Mouse (Mus musculus) spleen, postnatal 4 days (tissue): Measurements from ENCODE around the gene Scaf1.
A peak's percentile ranks its signal among the peaks of the same experiment; 100 is the strongest.

Source experiments
- DNase-seq, 2 experiments: peaks; one replicate each; pipeline ENCODE4 v3.0.0; 2022; ENCODE audit warnings: low spot score in 2 of 2

The Scaf1 gene

GRCm38 (mm10) chr7:45015344-45015956, 713 bp downstream of the Scaf1 start:
- DNase-seq, result no peak

- peak in 1 of 2 experiments; percentile 53 for DNase-seq
These were observed 2.1 kb downstream of the Scaf1 start for GRCm38 (mm10) chr7:45014096-45014451.

GRCm38 (mm10) chr7:45013366-45014095, 2.6 kb downstream of the Scaf1 start:
- DNase-seq, result peak in 1 of 2 experiments; percentile 58

GRCm38 (mm10) chr7:45012824-45013223, 3.3 kb downstream of the Scaf1 start:
- DNase-seq, result peak in 1 of 2 experiments; percentile 56

- peak in 1 of 2 experiments; percentile 53 for DNase-seq
These were observed 4.2 kb downstream of the Scaf1 start for GRCm38 (mm10) chr7:45012011-45012410.

GRCm38 (mm10) chr7:45008411-45008810, 7.8 kb downstream of the Scaf1 start:
- peak; percentile 12 to 61 for DNase-seq

GRCm38 (mm10) chr7:45007846-45008245, 8.3 kb downstream of the Scaf1 start:
- DNase-seq, result peak in 1 of 2 experiments; percentile 64

GRCm38 (mm10) chr7:45007141-45007540, 9.0 kb downstream of the Scaf1 start:
- DNase-seq, result peak; percentile 13 to 64

GRCm38 (mm10) chr7:45006503-45006902, 9.7 kb downstream of the Scaf1 start:
- no peak for DNase-seq

GRCm38 (mm10) chr7:45005321-45005992, 10.7 kb downstream of the Scaf1 start:
- DNase-seq, result no peak

- DNase-seq, result no peak
These were observed 11.6 kb downstream of the Scaf1 start for GRCm38 (mm10) chr7:45004546-45004945.

GRCm38 (mm10) chr7:45002440-45002839, 13.7 kb downstream of the Scaf1 start:
- DNase-seq, result no peak

- DNase-seq, result no peak
These were observed 15.5 kb downstream of the Scaf1 start for GRCm38 (mm10) chr7:45000539-45001114.

- DNase-seq, result no peak
These were observed 16.4 kb downstream of the Scaf1 start for GRCm38 (mm10) chr7:44999753-45000152.

GRCm38 (mm10) chr7:44998501-44998955, 17.6 kb downstream of the Scaf1 start, which contains the start of gene Bcl2l12:
Gene Bcl2l12, minus strand, starts transcription at chr7:44998712.
- DNase-seq, result peak; percentile 56 to 77

- no peak for DNase-seq
These were observed 18.2 kb downstream of the Scaf1 start for GRCm38 (mm10) chr7:44997940-44998428.

- DNase-seq, result peak; percentile 97 to 99
These were observed 18.8 kb downstream of the Scaf1 start, which contains the start of gene Irf3 for GRCm38 (mm10) chr7:44997231-44997939. Gene Irf3, plus strand, starts transcription at chr7:44997648.

GRCm38 (mm10) chr7:44996672-44997071, 19.5 kb downstream of the Scaf1 start:
- no peak for DNase-seq

GRCm38 (mm10) chr7:44986879-44987718, 29.1 kb downstream of the Scaf1 start:
- DNase-seq, result no peak

- DNase-seq, result peak; percentile 95 to 96
These were observed 29.8 kb downstream of the Scaf1 start, which contains the start of gene Prmt1 for GRCm38 (mm10) chr7:44986192-44986878. Gene Prmt1, minus strand, starts transcription at chr7:44986568.
